Mouse (Mus musculus) ES-Bruce4 (cell line): Measurements from ENCODE around the gene Ccdc103. TPM values are rescaled to one million over a fixed set of nuclear protein-coding genes. Genes with fewer than 3 reads are reported as not detected.

Source experiments
- H3K27ac ChIP-seq: 2 replicates; pipeline ENCODE4 v1.5.1; 2012; ENCODE audit warnings: low read length, inconsistent platforms; ENCODE audit not compliant: insufficient read depth
- H3K27me3 ChIP-seq: 2 replicates; pipeline ENCODE4 v1.6.1; 2012; ENCODE audit warnings: mild to moderate bottlenecking, low read length, inconsistent platforms; ENCODE audit not compliant: control insufficient read depth, poor library complexity, insufficient read depth, severe bottlenecking
- H3K36me3 ChIP-seq: 2 replicates; pipeline ENCODE4 v1.6.1; 2012; ENCODE audit warnings: inconsistent platforms, mild to moderate bottlenecking, low read length, moderate library complexity; ENCODE audit not compliant: control insufficient read depth, poor library complexity, insufficient read depth, severe bottlenecking
- H3K4me1 ChIP-seq: one replicate; pipeline ENCODE4 v1.8.1; 2011; ENCODE audit warnings: low read length; ENCODE audit not compliant: control insufficient read depth, insufficient read depth
- H3K4me3 ChIP-seq: 2 replicates; pipeline ENCODE4 v1.5.1; 2011; ENCODE audit warnings: low read depth, mild to moderate bottlenecking, low read length
- H3K9ac ChIP-seq: 2 replicates; pipeline ENCODE4 v1.6.1; 2012; ENCODE audit warnings: low read depth, mild to moderate bottlenecking, inconsistent platforms; ENCODE audit not compliant: poor library complexity, severe bottlenecking
- H3K9me3 ChIP-seq: replicated peaks from 2 replicates; pipeline ENCODE4 v1.6.1; 2012; ENCODE audit warnings: mild to moderate bottlenecking, low read length, inconsistent platforms; ENCODE audit not compliant: control insufficient read depth, poor library complexity, insufficient read depth, severe bottlenecking
- CTCF ChIP-seq: IDR thresholded peaks from one replicate; pipeline ENCODE4 v1.8.1; 2011; ENCODE audit warnings: low read depth, low read length
- EP300 ChIP-seq: IDR thresholded peaks from 2 replicates; pipeline ENCODE4 v1.6.1; 2011; ENCODE audit warnings: low read depth, low read length; ENCODE audit not compliant: insufficient read depth
- POLR2A ChIP-seq: IDR thresholded peaks from one replicate; pipeline ENCODE4 v1.8.1; 2011; ENCODE audit warnings: low read length; ENCODE audit not compliant: insufficient read depth
- polyA plus RNA-seq: library from polyadenylated mRNA; stranded (reverse); fragments of >200 nt; gene quantifications from 2 replicates; pipeline ENCODE4 v1.2.4, GENCODE M21; 2011; ENCODE audit warnings: low read depth; ENCODE audit not compliant: missing spikeins, insufficient read depth, insufficient read length

Ccdc103 gene
- polyA plus RNA-seq, 1 experiment: 0.37 TPM

DNA sequence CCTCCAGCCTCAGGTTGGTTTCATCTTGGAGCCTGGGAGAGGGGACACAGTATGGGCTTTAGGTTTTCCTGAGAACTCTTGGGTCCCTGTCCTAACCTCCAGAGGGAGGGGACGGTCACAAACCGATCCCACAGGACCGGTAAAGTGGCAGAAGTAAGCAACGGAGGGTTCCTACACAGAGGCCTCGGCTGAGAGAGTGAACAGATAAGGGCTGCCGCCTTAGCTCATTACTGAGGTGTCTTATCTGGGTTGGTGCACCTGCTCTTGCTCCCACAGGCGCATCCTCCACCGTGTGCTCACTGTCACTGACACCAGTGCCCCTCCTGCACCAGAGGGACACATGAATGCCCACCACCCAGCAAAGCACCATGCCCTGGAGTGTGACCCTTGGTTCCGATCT is 14.8 kb downstream of the Ccdc103 start:
- Histone ChIP-seq H3K27ac (no peak overlapping the region), H3K36me3 (no peaks in the 10 kb centered on the region), H3K4me3 (no peak overlapping the region), H3K9ac (no peak overlapping the region), H3K4me1 (no peaks in the 10 kb centered on the region), H3K9me3 (no peaks in the 10 kb centered on the region), H3K27me3 (no peaks in the 10 kb centered on the region)
- TF ChIP-seq EP300 (no peak), CTCF (no peak), POLR2A (no peak)

DNA sequence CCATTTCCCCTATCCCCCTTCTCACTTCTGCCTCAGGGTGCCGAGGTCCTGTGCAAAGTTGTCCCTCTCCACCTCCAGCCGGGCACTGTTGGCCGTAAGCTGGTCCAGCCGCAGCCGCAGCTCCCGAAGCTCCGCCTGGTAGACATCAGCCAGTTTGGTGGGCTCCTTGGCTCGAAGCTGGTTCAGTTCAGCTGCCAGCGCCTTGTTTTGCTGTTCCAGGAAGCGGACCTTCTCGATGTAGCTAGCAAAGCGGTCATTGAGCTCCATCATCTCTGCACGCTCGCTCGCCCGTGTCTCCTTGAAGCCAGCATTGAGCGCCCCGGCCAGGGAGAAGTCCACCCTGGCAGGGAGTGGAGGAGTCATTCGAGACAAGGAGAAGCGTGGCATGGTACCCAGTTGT is 15.6 kb downstream of the Ccdc103 start:
- no peaks in the 10 kb centered on the region for H3K9me3 ChIP-seq
- no peaks in the 10 kb centered on the region for H3K27me3 ChIP-seq
- H3K9ac ChIP-seq: peak overlapping the region; percentile 47
- peak overlapping the region; percentile 64 for H3K4me3 ChIP-seq
- no peaks in the 10 kb centered on the region for H3K4me1 ChIP-seq
- no peak overlapping the region for H3K27ac ChIP-seq
- H3K36me3 ChIP-seq: no peaks in the 10 kb centered on the region
- TF ChIP-seq CTCF (no peak), POLR2A (no peak), EP300 (no peak)

GRCm38 (mm10) chr11:102898408-102898807 is 17.4 kb downstream of the Ccdc103 start:
- Histone ChIP-seq H3K9me3 (no peaks in the 10 kb centered on the region), H3K4me3 (no peak overlapping the region), H3K9ac (no peak overlapping the region), H3K4me1 (no peaks in the 10 kb centered on the region), H3K27me3 (no peaks in the 10 kb centered on the region), H3K36me3 (no peaks in the 10 kb centered on the region), H3K27ac (no peak overlapping the region)
- TF ChIP-seq CTCF: no peak
- TF ChIP-seq EP300: no peak
- TF ChIP-seq POLR2A: no peak

DNA sequence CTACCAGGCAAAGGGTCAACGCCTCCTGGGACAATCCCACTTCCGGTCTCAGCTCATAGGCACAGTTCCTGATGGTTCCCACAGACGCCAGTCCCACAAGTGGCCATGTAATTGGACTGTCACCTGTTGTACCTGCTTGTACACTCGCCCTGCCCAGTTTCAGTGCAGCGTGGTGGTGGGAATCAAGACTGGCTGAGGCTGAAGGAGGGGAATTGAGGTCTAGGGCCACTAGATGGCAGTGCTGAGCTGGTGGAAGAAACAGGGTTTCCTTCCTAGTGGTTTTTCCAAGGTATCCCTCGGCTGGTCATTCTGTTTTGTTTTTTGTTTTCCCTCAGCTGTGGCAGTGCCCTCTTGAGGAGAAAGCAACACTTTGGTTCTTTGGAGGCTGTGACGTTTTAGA is 19.8 kb downstream of the Ccdc103 start, which contains the start of gene Gfap:
Gene Gfap, minus strand, starts transcription at position 150 of the 400 bp plus-strand sequence.
- Histone ChIP-seq H3K27me3 (no peaks in the 10 kb centered on the region), H3K9ac (no peak within 1 kb of the TSS), H3K4me1 (no peaks in the 10 kb centered on the region), H3K9me3 (no peaks in the 10 kb centered on the region), H3K36me3 (peaks cover 9% of the 10 kb centered on the region), H3K4me3 (no peak within 1 kb of the TSS), H3K27ac (no peak within 1 kb of the TSS)
- TF ChIP-seq EP300: no peak
- TF ChIP-seq POLR2A: no peak
- TF ChIP-seq CTCF: peak; percentile 93

- Histone ChIP-seq H3K4me1 (no peaks in the 10 kb centered on the region), H3K27ac (no peak overlapping the region), H3K9me3 (no peaks in the 10 kb centered on the region), H3K4me3 (no peak overlapping the region), H3K9ac (no peak overlapping the region), H3K27me3 (no peaks in the 10 kb centered on the region), H3K36me3 (peaks cover 10% of the 10 kb centered on the region)
- TF ChIP-seq CTCF: no peak
- no peak for TF ChIP-seq EP300
- no peak for TF ChIP-seq POLR2A
These were observed 20.2 kb downstream of the Ccdc103 start for GRCm38 (mm10) chr11:102901199-102901598.

GRCm38 (mm10) chr11:102902107-102902506 is 21.1 kb downstream of the Ccdc103 start:
- Histone ChIP-seq H3K9me3 (no peaks in the 10 kb centered on the region), H3K27ac (no peak overlapping the region), H3K4me1 (no peaks in the 10 kb centered on the region), H3K36me3 (peaks cover 14% of the 10 kb centered on the region), H3K4me3 (no peak overlapping the region), H3K27me3 (no peaks in the 10 kb centered on the region), H3K9ac (no peak overlapping the region)
- TF ChIP-seq POLR2A (no peak), EP300 (no peak), CTCF (no peak)

DNA sequence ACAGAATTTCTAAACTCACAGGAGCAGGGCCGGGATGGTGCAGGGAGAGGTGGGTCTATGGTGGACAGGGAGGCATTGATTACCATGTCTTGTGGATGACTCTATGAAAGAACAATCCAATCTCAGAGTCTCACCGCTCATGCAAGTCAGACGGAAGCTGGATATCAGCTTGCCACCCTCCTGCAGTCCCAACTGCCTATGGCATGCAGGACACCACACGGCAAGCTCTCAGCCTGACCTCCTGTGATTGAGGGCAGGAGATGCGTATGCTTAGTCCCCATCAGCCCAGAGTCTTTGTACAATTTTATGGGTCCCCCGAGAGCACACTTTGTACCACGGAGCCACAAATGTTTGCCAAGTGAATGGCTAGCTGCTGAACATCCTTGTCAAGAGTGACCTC is 22.6 kb downstream of the Ccdc103 start:
- Histone ChIP-seq H3K27me3 (no peaks in the 10 kb centered on the region), H3K9ac (no peak overlapping the region), H3K4me1 (no peaks in the 10 kb centered on the region)

More for the DNA sequence above, 22.6 kb downstream of the Ccdc103 start:
- Histone ChIP-seq H3K27ac (no peak overlapping the region), H3K9me3 (no peaks in the 10 kb centered on the region), H3K4me3 (no peak overlapping the region), H3K36me3 (peaks cover 29% of the 10 kb centered on the region)
- TF ChIP-seq CTCF (no peak), POLR2A (no peak), EP300 (no peak)
